Mouse (Mus musculus) intestine, embryonic 16.5 days (tissue): Measurements from ENCODE around the gene Tmprss11f. TPM values are rescaled to one million over a fixed set of nuclear protein-coding genes. Genes with fewer than 3 reads are reported as not detected.

Source experiments
- polyA plus RNA-seq: library from polyadenylated mRNA; unstranded; fragments of >200 nt; fragmentation: Nextera tagmentation; extraction: Ambion mirVana; gene quantifications from 2 replicates; pipeline ENCODE4 v1.2.1, GENCODE M21; 2015

Tmprss11f gene
- polyA plus RNA-seq, 1 experiment from 2014 or later = not detected

Other genes with a start within 250 kb of the Tmprss11f start
- 0.12 and 0.29 TPM in 2 replicates for gene Tmprss11a, start 163.4 kb downstream of the Tmprss11f start, polyA plus RNA-seq
- gene Tmprss11g, start 113.8 kb downstream of the Tmprss11f start, polyA plus RNA-seq = not detected in 2 replicates
- not detected in 2 replicates for gene Tmprss11b, start 43.9 kb upstream of the Tmprss11f start, polyA plus RNA-seq
- not detected in 2 replicates for gene Tmprss11e, start 113.4 kb upstream of the Tmprss11f start, polyA plus RNA-seq
- 25.4 and 25.9 TPM in 2 replicates for gene Ythdc1, start 171.8 kb upstream of the Tmprss11f start, polyA plus RNA-seq